Mouse (Mus musculus) neural tube, embryonic 10.5 days (tissue): ENCODE measurements around the gene Ppfia1.

Experiments used
- DNase-seq: peaks from one replicate; pipeline ENCODE4 v3.0.0-alpha.2; 2017; ENCODE audit warnings: low spot score; ENCODE audit errors: extremely low spot score

Ppfia1 gene

GRCm38 (mm10) chr7:144441466-144441865 is 112.1 kb downstream of the Ppfia1 start:
- no peak for DNase-seq

DNA sequence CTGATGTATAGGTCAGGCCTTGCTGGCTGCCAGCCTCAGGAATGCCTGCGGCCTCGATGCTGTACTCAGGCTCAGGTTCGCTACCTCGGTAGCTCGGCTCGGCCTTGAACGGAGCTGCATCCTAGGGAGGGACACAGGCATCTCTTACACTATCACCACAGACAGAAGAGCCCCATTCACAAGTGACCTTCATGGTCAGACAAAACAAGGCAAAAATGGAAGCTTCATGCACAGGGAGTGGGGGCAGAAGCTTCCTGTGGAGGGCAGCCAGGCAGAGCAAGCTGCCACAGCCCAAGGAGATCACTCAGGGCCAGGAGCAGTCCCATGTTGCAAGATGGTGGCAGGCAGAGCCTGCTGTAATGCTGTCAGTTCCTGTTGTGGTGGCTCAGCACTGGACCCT is 114.7 kb downstream of the Ppfia1 start:
- no peak for DNase-seq

DNA sequence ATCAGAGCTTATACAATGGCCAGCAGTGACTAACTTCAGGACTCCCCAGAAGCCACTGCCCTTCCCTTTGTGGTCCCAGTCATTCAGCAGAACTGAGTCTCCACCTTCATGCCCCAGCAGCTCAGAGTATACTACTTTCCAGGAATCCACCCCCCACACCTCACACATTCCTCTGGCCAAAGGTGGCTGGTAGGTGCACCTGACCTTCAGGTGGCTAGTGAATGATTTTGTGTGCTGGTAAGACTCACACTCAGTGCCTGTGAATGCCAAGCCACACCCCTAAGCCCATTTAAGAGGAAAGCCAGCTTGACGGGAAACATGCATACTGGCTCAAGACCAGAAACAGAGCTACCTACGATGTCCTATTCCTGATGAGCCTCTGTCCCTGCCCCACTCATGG is 120.6 kb downstream of the Ppfia1 start:
- no peak for DNase-seq

DNA sequence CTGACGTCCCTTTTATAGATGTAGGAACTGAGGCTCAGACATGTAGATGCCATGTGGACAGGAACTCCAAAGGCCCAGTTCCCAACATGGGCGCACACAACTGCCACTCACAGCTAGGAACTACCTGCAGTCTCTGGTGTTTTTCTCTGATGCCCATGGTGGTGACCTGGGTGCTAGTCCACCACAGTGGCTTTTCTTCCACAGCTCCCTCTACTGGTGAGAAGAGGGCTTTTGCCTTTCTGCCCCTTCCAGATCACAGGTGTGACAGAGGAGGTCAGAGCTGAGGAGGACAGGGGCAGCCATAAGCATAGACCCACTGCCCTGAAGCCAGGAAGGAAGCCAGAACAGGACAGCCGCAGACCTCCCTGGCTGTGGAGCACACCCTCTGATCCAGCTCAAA is 126.1 kb downstream of the Ppfia1 start:
- no peak for DNase-seq
